Mouse (Mus musculus) stomach, postnatal 0 days (tissue): ENCODE results near the gene Pilra. TPM values are rescaled to one million over a fixed set of nuclear protein-coding genes. Genes with fewer than 3 reads are reported as not detected.

Experiments used
- ATAC-seq: fragments of 200-750 bp; cut with Nextera tagmentation; 2 replicates; pipeline ENCODE4 v1.8.0; 2017; ENCODE audit not compliant: low FRiP score, low TSS enrichment
- DNase-seq: peaks from one replicate; pipeline ENCODE4 v3.0.0-alpha.2; 2016; ENCODE audit warnings: low spot score
- H3K27ac ChIP-seq: fragments of 300-500 bp; sonication (generic); replicated peaks from 2 replicates; pipeline ENCODE4 v1.5.1; 2014; ENCODE audit warnings: mild to moderate bottlenecking, control low read depth
- H3K27me3 ChIP-seq: fragments of 300-500 bp; sonication (generic); 2 replicates; pipeline ENCODE4 v1.6.1; 2014; ENCODE audit warnings: low read length; ENCODE audit not compliant: control insufficient read depth, insufficient read depth
- H3K36me3 ChIP-seq: fragments of 300-500 bp; sonication (generic); 2 replicates; pipeline ENCODE4 v1.6.1; 2014; ENCODE audit warnings: low read length, mixed read lengths; ENCODE audit not compliant: control insufficient read depth, insufficient read depth
- H3K4me1 ChIP-seq: fragments of 300-500 bp; sonication (generic); replicated peaks from 2 replicates; pipeline ENCODE4 v1.6.1; 2014; ENCODE audit warnings: antibody characterized with exemption; ENCODE audit not compliant: control insufficient read depth, insufficient read depth
- H3K4me2 ChIP-seq: fragments of 300-500 bp; sonication (generic); replicated peaks from 2 replicates; pipeline ENCODE4 v1.6.1; 2014; ENCODE audit warnings: low read depth, mild to moderate bottlenecking, control low read depth, moderate library complexity
- H3K4me3 ChIP-seq: fragments of 300-500 bp; sonication (generic); 2 replicates; pipeline ENCODE4 v1.5.1; 2014; ENCODE audit warnings: low read depth, low read length, control low read depth
- H3K9ac ChIP-seq: fragments of 300-500 bp; sonication (generic); 2 replicates; pipeline ENCODE4 v1.6.1; 2014; ENCODE audit warnings: mild to moderate bottlenecking, low read length, control low read depth, mixed read lengths
- H3K9me3 ChIP-seq: fragments of 300-500 bp; sonication (generic); 2 replicates; pipeline ENCODE4 v1.6.1; 2016; ENCODE audit warnings: low read length; ENCODE audit not compliant: control insufficient read depth
- CTCF ChIP-seq: IDR thresholded peaks from 2 replicates; pipeline ENCODE4 v1.5.1; 2016; ENCODE audit warnings: antibody characterized with exemption, low read depth, mild to moderate bottlenecking, moderate library complexity
- EP300 ChIP-seq: optimal IDR thresholded peaks from 2 replicates; pipeline ENCODE3; 2016; ENCODE audit warnings: antibody characterized with exemption
- WGBS: fragments of 180-500 bp; shearing (Covaris S2); extraction: QIAGEN DNeasy Blood & Tissue Kit; methylation state at CpG from one replicate; pipeline ENCODE4 v1.1.7; 2014; 5-methylcytosine and 5-hydroxymethylcytosine counted together
- polyA plus RNA-seq: library from polyadenylated mRNA; unstranded; fragments of >200 nt; fragmentation: Nextera tagmentation; extraction: Ambion mirVana; gene quantifications from 2 replicates; pipeline ENCODE4 v1.2.1, GENCODE M21; 2015

Gene Pilra
- polyA plus RNA-seq, 1 experiment from 2014 or later = 0.64 TPM

DNA sequence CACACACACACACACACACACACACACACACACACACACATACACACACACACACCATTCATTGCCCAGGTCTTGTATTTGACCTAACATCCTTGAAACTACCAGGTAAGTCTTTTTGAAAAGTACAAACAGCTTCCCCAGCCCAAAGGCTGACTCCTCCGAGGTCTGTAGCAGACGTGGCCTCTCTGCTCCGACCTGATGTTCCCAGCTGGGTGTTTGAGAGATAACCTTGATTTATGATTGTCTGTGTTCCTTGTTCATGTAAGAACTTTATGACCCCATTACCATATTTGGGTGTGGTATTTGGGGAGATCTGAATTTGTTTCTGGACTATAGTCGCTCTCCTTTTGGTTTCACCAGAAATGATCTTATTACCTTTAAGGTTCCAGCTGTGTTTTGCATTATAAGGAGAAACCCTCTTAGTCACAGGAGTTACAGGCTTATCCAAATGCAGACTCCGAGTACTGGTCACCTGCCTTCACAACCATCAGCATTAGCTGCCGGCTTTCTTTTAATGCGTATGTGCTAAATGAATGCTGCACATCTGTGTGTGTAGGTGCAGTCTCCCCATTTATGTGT is 58.7 kb downstream of the Pilra start:
- Histone ChIP-seq H3K9ac (no peak overlapping the region), H3K4me1 (no peaks in the 10 kb centered on the region), H3K9me3 (no peaks in the 10 kb centered on the region), H3K36me3 (peaks cover 6% of the 10 kb centered on the region; the same call in 1 of the 2 replicates), H3K4me2 (no peak overlapping the region), H3K4me3 (no peak overlapping the region), H3K27ac (no peak overlapping the region), H3K27me3 (no peaks in the 10 kb centered on the region)
- DNase-seq (no peak), ATAC-seq (no peak)
- 59% methylated on average over 7 of the region's 7 CpGs for WGBS
- TF ChIP-seq EP300 = no peak
- TF ChIP-seq CTCF = no peak

DNA sequence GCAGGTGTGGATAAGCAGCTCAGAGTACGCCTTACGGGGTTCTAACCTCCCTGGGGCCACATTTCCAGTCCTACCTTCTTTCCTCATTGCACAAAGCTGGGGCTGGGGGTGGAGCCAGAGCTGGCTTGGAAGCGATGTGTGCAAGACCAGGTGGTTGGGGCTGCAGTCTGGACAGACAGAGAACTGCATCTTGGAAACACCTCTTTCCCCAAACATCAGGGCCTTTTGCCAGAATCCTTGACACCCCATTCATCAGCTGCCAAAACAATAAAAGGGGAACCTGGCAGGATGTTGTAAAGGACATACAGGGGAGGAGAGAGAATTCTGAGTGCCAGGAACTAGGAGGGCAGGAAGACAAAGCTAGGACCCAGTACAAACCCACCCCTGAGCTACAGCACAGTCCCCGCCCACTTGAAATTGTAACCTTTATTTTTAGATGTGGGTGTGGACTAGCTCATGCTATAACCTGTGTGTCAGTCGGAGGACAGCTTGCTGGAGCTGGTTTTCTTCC is 59.6 kb downstream of the Pilra start:
- Histone ChIP-seq H3K27ac (0 out of 2 replicates have a peak overlapping the region, but pooled peaks have one; percentile 14), H3K4me1 (no peaks in the 10 kb centered on the region), H3K27me3 (no peaks in the 10 kb centered on the region), H3K36me3 (0 out of 2 replicates have a peak, but pooled peaks cover 2% of the 10 kb centered on the region), H3K4me2 (no peak overlapping the region), H3K9ac (no peak overlapping the region), H3K4me3 (no peak overlapping the region), H3K9me3 (no peaks in the 10 kb centered on the region)
- DNase-seq (peak; percentile 62), ATAC-seq (peak; percentile 33; the same call in 1 of the 2 replicates)
- TF ChIP-seq EP300 = no peak
- no peak; the same call in 1 of the 2 replicates for TF ChIP-seq CTCF
- 15% methylated on average over 5 of the region's 5 CpGs for WGBS

DNA sequence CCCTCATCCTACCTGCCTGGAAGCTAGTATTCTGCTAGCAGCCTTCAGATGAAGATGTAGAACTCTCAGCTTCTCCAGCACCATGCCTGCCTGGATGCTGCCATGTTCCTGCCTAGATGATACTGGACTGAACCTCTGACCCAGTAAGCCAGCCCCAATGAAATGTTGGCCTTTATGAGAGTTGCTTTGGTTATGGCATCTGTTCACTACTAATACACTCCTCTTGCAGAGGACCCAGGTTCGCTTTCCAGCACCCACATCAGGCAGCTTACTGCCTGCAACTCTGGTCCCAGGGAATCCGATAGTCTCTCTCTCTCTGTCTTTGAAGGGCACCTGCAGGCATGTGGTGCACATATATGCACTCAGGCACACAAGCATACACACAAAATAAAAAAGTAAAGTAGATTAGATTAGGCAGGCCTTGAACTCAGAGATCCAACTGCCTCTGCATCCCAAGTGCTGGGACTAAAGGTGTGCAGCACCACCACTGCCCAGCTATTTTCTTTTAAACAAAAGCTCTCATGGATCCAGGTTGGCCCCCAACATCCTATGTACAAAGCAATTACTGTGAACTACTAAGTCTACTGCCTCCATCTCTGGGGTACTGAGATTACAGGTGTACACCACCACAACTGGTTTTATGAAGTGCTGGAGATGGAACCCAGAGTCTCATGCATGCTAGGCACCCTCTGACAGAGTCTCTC is 60.3 kb downstream of the Pilra start:
- no peak for TF ChIP-seq CTCF
- no peak for TF ChIP-seq EP300
- Histone ChIP-seq H3K4me1 (no peaks in the 10 kb centered on the region), H3K4me2 (no peak overlapping the region), H3K9ac (no peak overlapping the region), H3K36me3 (0 out of 2 replicates have a peak, but pooled peaks cover 1% of the 10 kb centered on the region), H3K27me3 (no peaks in the 10 kb centered on the region), H3K27ac (0 out of 2 replicates have a peak overlapping the region, but pooled peaks have one; percentile 14), H3K4me3 (no peak overlapping the region), H3K9me3 (no peaks in the 10 kb centered on the region)
- peak; percentile 8 for DNase-seq
- 87% methylated on average over 2 of the region's 2 CpGs for WGBS
- no peak for ATAC-seq

GRCm38 (mm10) chr5:137772755-137773154 is 63.3 kb downstream of the Pilra start:
- Histone ChIP-seq H3K36me3 (no peaks in the 10 kb centered on the region), H3K4me1 (no peaks in the 10 kb centered on the region), H3K9me3 (no peaks in the 10 kb centered on the region), H3K27me3 (no peaks in the 10 kb centered on the region), H3K27ac (no peak overlapping the region), H3K4me2 (no peak overlapping the region), H3K4me3 (no peak overlapping the region), H3K9ac (no peak overlapping the region)
- no peak for TF ChIP-seq CTCF
- no peak for TF ChIP-seq EP300
- ATAC-seq (no peak), DNase-seq (no peak)

Other genes starting within 250 kb of the Pilra start
- 30.8 and 34.3 TPM in 2 replicates for gene Mospd3, start 235.2 kb downstream of the Pilra start, polyA plus RNA-seq
- 77.3 and 85.9 TPM in 2 replicates for gene Pcolce, start 222.5 kb downstream of the Pilra start, polyA plus RNA-seq
- 0.11 and 0.16 TPM in 2 replicates for gene Fbxo24, start 207.3 kb downstream of the Pilra start, polyA plus RNA-seq
- 22.5 and 27.0 TPM in 2 replicates for gene Lrch4, start 207.2 kb downstream of the Pilra start, polyA plus RNA-seq
- 2.4 and 3.4 TPM in 2 replicates for gene Gm20605, start 207.1 kb downstream of the Pilra start, polyA plus RNA-seq
- 3.7 and 4.1 TPM in 2 replicates for gene Sap25, start 194.9 kb downstream of the Pilra start, polyA plus RNA-seq
- gene Irs3, start 190.6 kb downstream of the Pilra start, polyA plus RNA-seq = 0.07 and 0.15 TPM in 2 replicates
- gene Agfg2, start 151.6 kb downstream of the Pilra start, polyA plus RNA-seq = 10.4 and 12.4 TPM in 2 replicates
- 1.0 TPM in 2 replicates for gene Nyap1, start 94.7 kb downstream of the Pilra start, polyA plus RNA-seq
- 100 and 110 TPM in 2 replicates for gene Tsc22d4, start 90.6 kb downstream of the Pilra start, polyA plus RNA-seq
- 16.8 and 17.2 TPM in 2 replicates for gene Ppp1r35, start 57.4 kb downstream of the Pilra start, polyA plus RNA-seq
- 5.8 and 6.8 TPM in 2 replicates for gene Mepce, start 48.6 kb downstream of the Pilra start, polyA plus RNA-seq
- gene Zcwpw1, start 48.5 kb downstream of the Pilra start, polyA plus RNA-seq = 2.6 and 2.7 TPM in 2 replicates
- gene Pilrb1, start 21.8 kb upstream of the Pilra start, polyA plus RNA-seq = 0.33 and 0.40 TPM in 2 replicates
- gene Pilrb2, start 35.5 kb upstream of the Pilra start, polyA plus RNA-seq = 0.49 and 0.88 TPM in 2 replicates
- 34.5 and 34.8 TPM in 2 replicates for gene Cyp3a13, start 85.3 kb upstream of the Pilra start, polyA plus RNA-seq
- 0.92 TPM in 2 replicates for gene Gjc3, start 126.8 kb upstream of the Pilra start, polyA plus RNA-seq
- gene Azgp1, start 145.2 kb upstream of the Pilra start, polyA plus RNA-seq = 1.1 and 1.5 TPM in 2 replicates
- 0.10 TPM in 1 of 2 replicates, not detected in the other for gene Smok3a, start 185.0 kb upstream of the Pilra start, polyA plus RNA-seq
- not detected in 2 replicates for gene Smok3b, start 185.1 kb upstream of the Pilra start, polyA plus RNA-seq
- not detected in 2 replicates for gene Smok3c, start 216.9 kb upstream of the Pilra start, polyA plus RNA-seq
- gene Zkscan1, start 248.8 kb upstream of the Pilra start, polyA plus RNA-seq = 5.6 and 5.8 TPM in 2 replicates